Mouse (Mus musculus): ENCODE data around the gene Vmn1r193. TPM values are rescaled to one million over a fixed set of nuclear protein-coding genes. Genes with fewer than 3 reads are reported as not detected.

Vmn1r193 gene
- polyA plus RNA-seq, 1 experiment from 2014 or later: not detected

Small RNA genes within 50 kb of the gene (microRNA-seq; reads per million reads assigned to microRNA genes)
- gene Gm23282 (not detected), gene Gm25084 (not detected)

Other genes with a start within 250 kb of the Vmn1r193 start
- not detected in 2 replicates for gene Pom121l2, start 242.0 kb downstream of the Vmn1r193 start, polyA plus RNA-seq (2015; fragmentation: Nextera tagmentation; extraction: Ambion mirVana)
- 0.19 TPM in 1 of 2 replicates, not detected in the other for gene Prss16, start 213.4 kb downstream of the Vmn1r193 start, polyA plus RNA-seq (2015; fragmentation: Nextera tagmentation; extraction: Ambion mirVana)
- gene Hist1h2ah, start 187.6 kb downstream of the Vmn1r193 start, polyA plus RNA-seq (2015; fragmentation: Nextera tagmentation; extraction: Ambion mirVana): not detected in 2 replicates
- gene Hist1h2bk, start 187.3 kb downstream of the Vmn1r193 start, polyA plus RNA-seq (2015; fragmentation: Nextera tagmentation; extraction: Ambion mirVana): 3.3 TPM in 1 of 2 replicates, not detected in the other
- 14.0 and 14.5 TPM in 2 replicates for gene Hist1h4i, start 181.8 kb downstream of the Vmn1r193 start, polyA plus RNA-seq (2015; fragmentation: Nextera tagmentation; extraction: Ambion mirVana)
- 8.5 and 13.4 TPM in 2 replicates for gene Hist1h2ag, start 180.2 kb downstream of the Vmn1r193 start, polyA plus RNA-seq (2015; fragmentation: Nextera tagmentation; extraction: Ambion mirVana)
- 2.1 and 3.1 TPM in 2 replicates for gene Hist1h2bj, start 179.9 kb downstream of the Vmn1r193 start, polyA plus RNA-seq (2015; fragmentation: Nextera tagmentation; extraction: Ambion mirVana)
- 0.04 TPM in 1 of 2 replicates, not detected in the other for gene Vmn1r188, start 138.7 kb downstream of the Vmn1r193 start, polyA plus RNA-seq (2015; fragmentation: Nextera tagmentation; extraction: Ambion mirVana)
- gene Vmn1r189, start 117.3 kb downstream of the Vmn1r193 start, polyA plus RNA-seq (2015; fragmentation: Nextera tagmentation; extraction: Ambion mirVana): not detected in 2 replicates
- not detected in 2 replicates for gene Vmn1r191, start 39.2 kb downstream of the Vmn1r193 start, polyA plus RNA-seq (2015; fragmentation: Nextera tagmentation; extraction: Ambion mirVana)
- not detected in 2 replicates for gene Vmn1r192, start 32.0 kb downstream of the Vmn1r193 start, polyA plus RNA-seq (2015; fragmentation: Nextera tagmentation; extraction: Ambion mirVana)
- not detected in 2 replicates for gene Vmn1r194, start 21.1 kb upstream of the Vmn1r193 start, polyA plus RNA-seq (2015; fragmentation: Nextera tagmentation; extraction: Ambion mirVana)
- not detected in 2 replicates for gene Vmn1r195, start 47.4 kb upstream of the Vmn1r193 start, polyA plus RNA-seq (2015; fragmentation: Nextera tagmentation; extraction: Ambion mirVana)
- not detected in 2 replicates for gene Vmn1r196, start 66.8 kb upstream of the Vmn1r193 start, polyA plus RNA-seq (2015; fragmentation: Nextera tagmentation; extraction: Ambion mirVana)
- gene Vmn1r197, start 101.4 kb upstream of the Vmn1r193 start, polyA plus RNA-seq (2015; fragmentation: Nextera tagmentation; extraction: Ambion mirVana): not detected in 2 replicates
- gene Vmn1r198, start 127.2 kb upstream of the Vmn1r193 start, polyA plus RNA-seq (2015; fragmentation: Nextera tagmentation; extraction: Ambion mirVana): not detected in 2 replicates
- not detected in 2 replicates for gene Vmn1r199, start 156.7 kb upstream of the Vmn1r193 start, polyA plus RNA-seq (2015; fragmentation: Nextera tagmentation; extraction: Ambion mirVana)
- not detected in 2 replicates for gene Vmn1r200, start 167.2 kb upstream of the Vmn1r193 start, polyA plus RNA-seq (2015; fragmentation: Nextera tagmentation; extraction: Ambion mirVana)
- not detected in 2 replicates for gene Vmn1r201, start 248.8 kb upstream of the Vmn1r193 start, polyA plus RNA-seq (2015; fragmentation: Nextera tagmentation; extraction: Ambion mirVana)